Mouse (Mus musculus): ENCODE measurements around the gene Cst7.

Cst7 gene

DNA sequence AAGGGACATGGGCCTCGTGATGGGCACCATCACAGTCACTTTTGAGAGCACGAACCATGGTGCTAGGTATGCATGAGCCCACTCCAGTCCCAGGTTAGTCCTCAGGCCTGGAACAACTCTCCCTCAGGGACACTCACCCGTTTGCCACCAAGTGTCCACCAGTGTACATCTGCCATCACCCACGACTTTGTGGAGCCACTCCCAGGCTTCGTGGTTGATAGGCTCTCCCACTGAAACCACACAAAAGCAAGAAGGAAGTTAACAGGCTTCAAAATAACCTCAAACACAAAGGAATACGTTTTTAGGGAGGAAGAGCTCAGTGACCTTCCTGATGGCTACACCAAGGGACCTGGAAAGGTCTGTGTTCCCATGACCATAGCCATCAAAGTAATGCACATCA is 56.9 kb downstream of the Cst7 start:
- in situ Hi-C loops (cut with MboI), result no loop called here

All from mature B cell (primary cell).